Mouse (Mus musculus): ENCODE data around the gene Themis3. TPM values are rescaled to one million over a fixed set of nuclear protein-coding genes. Genes with fewer than 3 reads are reported as not detected.

Gene Themis3
- not detected in 2 replicates for polyA plus RNA-seq (2014; fragmentation: Nextera tagmentation; extraction: Ambion mirVana)

DNA sequence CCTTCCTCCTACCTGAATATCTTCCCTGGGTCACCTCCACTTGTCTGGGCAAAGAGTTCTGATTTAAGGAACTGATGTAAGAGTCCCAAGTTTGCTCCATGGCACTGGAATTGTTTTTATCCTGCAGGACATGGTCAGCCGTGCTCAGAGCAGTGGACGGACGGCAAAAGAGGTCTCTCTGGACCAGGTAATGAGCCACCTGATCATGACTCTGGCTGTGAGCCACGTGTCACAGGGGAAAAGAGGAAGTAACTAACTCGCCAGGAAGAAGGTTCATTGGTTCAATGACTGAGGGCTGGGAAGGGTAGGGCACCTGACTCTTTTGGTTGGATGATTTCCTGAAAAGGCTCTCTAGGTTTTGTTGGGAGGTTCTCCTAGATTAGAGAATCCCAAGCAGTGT is at the start of gene Themis3:
TSS of gene Themis3 (minus strand) at position 187 of the 400 bp plus-strand sequence.
- H3K4me2 ChIP-seq (replicated peaks), result no peak within 1 kb of the TSS
- ATAC-seq (ENCODE audit: low FRiP score) (no peak), DNase-seq (ENCODE audit: low spot score) (no peak)
- H3K27ac ChIP-seq, result no peak within 1 kb of the TSS
- H3K36me3 ChIP-seq (replicated peaks; ENCODE audit: control insufficient read depth, insufficient read depth), result no peaks in the 10 kb centered on the region
- no peaks in the 10 kb centered on the region for H3K27me3 ChIP-seq (ENCODE audit: control insufficient read depth, insufficient read depth, low read length)
- no peaks in the 10 kb centered on the region for H3K9me3 ChIP-seq (ENCODE audit: control insufficient read depth, low read length)
- no peaks in the 10 kb centered on the region for H3K4me1 ChIP-seq (replicated peaks; ENCODE audit: control insufficient read depth, insufficient read depth, low read length)
- no peak within 1 kb of the TSS for H3K4me3 ChIP-seq (replicated peaks; ENCODE audit: low read length)
- H3K9ac ChIP-seq, result no peak within 1 kb of the TSS
- WGBS, result 87% methylated on average over 5 of the region's 5 CpGs

DNA sequence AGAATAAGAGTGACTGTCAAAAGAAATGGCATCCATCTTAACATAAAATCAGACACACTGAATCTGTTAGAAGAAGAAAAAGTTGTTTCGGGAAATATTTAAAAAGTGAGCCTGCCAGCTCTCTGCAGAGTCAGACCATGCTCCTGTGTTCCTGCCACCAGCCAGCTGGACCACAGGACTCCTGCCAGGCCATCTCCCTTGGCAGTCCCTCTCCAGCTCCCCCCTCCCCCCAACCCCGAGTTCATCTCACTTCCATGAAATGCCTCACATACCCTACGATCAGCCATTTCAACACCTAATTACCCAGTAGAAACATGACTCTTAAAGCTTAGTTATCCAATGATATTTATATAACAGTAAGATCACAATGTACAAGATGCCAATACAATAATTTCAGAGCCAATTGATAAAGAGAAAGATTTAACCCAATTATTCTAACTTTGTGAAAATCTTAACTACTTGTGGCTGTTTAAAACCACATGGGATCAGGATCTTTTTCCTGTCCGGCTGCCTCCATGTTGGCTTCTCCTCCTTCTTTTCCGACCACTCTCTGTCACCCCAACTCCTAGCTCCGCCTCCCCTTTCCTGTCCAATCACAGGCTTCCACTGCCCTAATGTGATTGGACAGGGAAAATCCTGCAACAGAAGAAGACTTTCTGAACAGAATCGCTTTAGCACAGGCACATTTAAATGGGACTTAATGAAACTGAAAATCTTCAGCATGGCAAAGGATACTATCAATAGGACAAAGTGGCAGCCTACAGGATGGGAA is 43.7 kb upstream of the Themis3 start:
- 83% methylated on average over 7 of the region's 7 CpGs for WGBS
- H3K4me2 ChIP-seq (replicated peaks), result no peak overlapping the region
- ATAC-seq (ENCODE audit: low FRiP score) (no peak), DNase-seq (ENCODE audit: low spot score) (no peak)
- no peak overlapping the region for H3K4me3 ChIP-seq (replicated peaks; ENCODE audit: low read length)
- H3K4me1 ChIP-seq (replicated peaks; ENCODE audit: control insufficient read depth, insufficient read depth, low read length), result no peaks in the 10 kb centered on the region
- no peaks in the 10 kb centered on the region for H3K36me3 ChIP-seq (replicated peaks; ENCODE audit: control insufficient read depth, insufficient read depth)
- H3K27ac ChIP-seq, result no peak overlapping the region
- no peaks in the 10 kb centered on the region for H3K9me3 ChIP-seq (ENCODE audit: control insufficient read depth, low read length)
- H3K9ac ChIP-seq, result no peak overlapping the region
- no peaks in the 10 kb centered on the region for H3K27me3 ChIP-seq (ENCODE audit: control insufficient read depth, insufficient read depth, low read length)

DNA sequence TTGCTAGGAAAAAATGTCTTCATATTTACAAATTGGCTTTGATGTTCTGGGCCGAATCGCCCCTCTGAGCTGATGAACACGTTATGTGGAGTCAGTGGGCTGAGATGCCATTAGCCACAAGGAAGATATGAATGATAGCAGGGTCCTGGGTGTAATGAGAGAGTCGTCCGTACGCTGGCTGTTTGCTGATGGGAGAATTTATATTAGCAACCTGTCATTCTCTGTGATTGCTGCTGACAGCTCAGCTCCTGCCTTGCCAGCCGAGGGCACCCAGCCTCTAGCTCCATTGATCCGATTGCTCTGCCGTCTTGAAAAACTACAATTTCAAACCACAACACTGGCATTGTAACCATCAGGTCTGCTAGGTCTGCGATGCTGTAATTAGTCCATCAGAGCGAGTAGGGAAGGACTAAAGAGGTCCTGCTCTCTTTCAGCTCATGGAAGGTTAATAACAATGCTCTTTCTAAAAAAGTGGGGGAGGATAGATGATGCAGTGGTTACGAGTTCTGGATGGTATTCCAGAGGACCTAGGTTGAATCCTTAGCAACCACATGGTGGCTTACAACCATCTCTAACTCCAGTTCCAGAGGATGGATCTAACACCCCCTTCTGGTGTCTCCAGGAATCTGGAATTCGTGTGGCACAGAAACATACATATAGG is 25.7 kb upstream of the Themis3 start:
- Histone ChIP-seq H3K27ac (no peak overlapping the region), H3K36me3 (replicated peaks; ENCODE audit: control insufficient read depth, insufficient read depth) (no peaks in the 10 kb centered on the region), H3K4me3 (replicated peaks; ENCODE audit: low read length) (no peak overlapping the region), H3K4me1 (replicated peaks; ENCODE audit: control insufficient read depth, insufficient read depth, low read length) (0 out of 2 replicates have a peak, but pooled peaks cover 4% of the 10 kb centered on the region), H3K9me3 (ENCODE audit: control insufficient read depth, low read length) (no peaks in the 10 kb centered on the region), H3K27me3 (ENCODE audit: control insufficient read depth, insufficient read depth, low read length) (no peaks in the 10 kb centered on the region), H3K4me2 (replicated peaks) (no peak overlapping the region), H3K9ac (no peak overlapping the region)
- ATAC-seq (ENCODE audit: low FRiP score) (0 out of 2 replicates have a peak, but pooled peaks have one; percentile 34), DNase-seq (ENCODE audit: low spot score) (peak; percentile 31)
- WGBS, result 52% methylated on average over 13 of the region's 13 CpGs

DNA sequence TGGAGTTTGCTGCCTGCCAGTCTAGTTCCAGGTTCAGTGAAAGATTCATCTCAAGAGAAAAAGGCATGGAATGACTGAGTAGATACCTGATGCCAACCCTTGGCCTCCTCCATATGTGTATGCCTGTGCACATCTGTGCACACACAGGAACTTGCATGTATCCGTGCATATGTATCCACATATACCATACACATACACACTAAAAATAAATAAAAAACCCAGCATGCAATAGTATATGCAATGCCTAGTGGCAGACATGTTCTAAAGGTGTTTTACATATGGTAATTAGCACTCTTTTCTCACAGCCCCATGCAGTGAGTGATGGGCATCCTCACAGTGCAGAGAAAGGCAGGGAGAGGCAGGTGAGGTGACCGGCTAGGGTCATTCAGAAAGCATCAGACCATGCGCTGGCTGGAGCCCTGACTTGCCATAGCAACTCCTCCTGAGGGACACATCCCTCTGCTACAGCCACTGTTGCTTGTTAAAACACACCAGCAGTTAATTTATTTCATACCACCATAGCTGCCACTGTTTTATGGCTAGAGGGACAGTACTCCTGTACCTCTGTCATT is 24.9 kb upstream of the Themis3 start:
- ATAC-seq (ENCODE audit: low FRiP score) (no peak), DNase-seq (ENCODE audit: low spot score) (no peak)
- H3K27me3 ChIP-seq (ENCODE audit: control insufficient read depth, insufficient read depth, low read length), result no peaks in the 10 kb centered on the region
- 61% methylated on average over 3 of the region's 3 CpGs for WGBS
- H3K4me3 ChIP-seq (replicated peaks; ENCODE audit: low read length), result no peak overlapping the region
- H3K4me2 ChIP-seq (replicated peaks), result no peak overlapping the region
- no peak overlapping the region for H3K9ac ChIP-seq
- 0 out of 2 replicates have a peak, but pooled peaks cover 4% of the 10 kb centered on the region for H3K4me1 ChIP-seq (replicated peaks; ENCODE audit: control insufficient read depth, insufficient read depth, low read length)
- H3K9me3 ChIP-seq (ENCODE audit: control insufficient read depth, low read length), result no peaks in the 10 kb centered on the region
- H3K36me3 ChIP-seq (replicated peaks; ENCODE audit: control insufficient read depth, insufficient read depth), result no peaks in the 10 kb centered on the region
- no peak overlapping the region for H3K27ac ChIP-seq

DNA sequence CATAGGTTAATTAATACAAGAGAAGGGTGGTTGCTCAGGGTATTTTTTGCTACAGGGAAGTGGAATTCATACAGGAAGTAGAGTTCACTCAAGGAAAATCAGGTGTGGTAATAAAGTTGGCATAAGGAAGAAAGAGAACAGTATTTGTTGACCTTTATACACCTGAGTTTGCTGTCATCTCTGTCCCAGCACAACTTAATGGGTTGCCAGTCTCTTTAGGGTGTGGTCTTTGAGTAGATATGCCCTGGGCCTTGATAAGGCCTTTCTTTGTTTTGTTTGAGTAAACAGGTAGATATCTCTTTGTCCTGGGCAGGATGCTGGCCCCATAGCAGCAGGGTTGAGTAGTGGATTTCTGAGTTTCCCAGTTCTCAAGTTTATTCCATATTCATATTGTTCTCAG is 15.6 kb upstream of the Themis3 start:
- no peak for ATAC-seq (ENCODE audit: low FRiP score)

GRCm38 (mm10) chr17:66604931-66605330 is 10.5 kb upstream of the Themis3 start:
- 81% methylated on average over 5 of the region's 5 CpGs for WGBS
- H3K4me3 ChIP-seq (replicated peaks; ENCODE audit: low read length), result no peak overlapping the region
- H3K9ac ChIP-seq, result no peak overlapping the region
- DNase-seq (ENCODE audit: low spot score) (no peak), ATAC-seq (ENCODE audit: low FRiP score) (no peak)
- no peaks in the 10 kb centered on the region for H3K27me3 ChIP-seq (ENCODE audit: control insufficient read depth, insufficient read depth, low read length)
- H3K4me1 ChIP-seq (replicated peaks; ENCODE audit: control insufficient read depth, insufficient read depth, low read length), result no peaks in the 10 kb centered on the region
- no peaks in the 10 kb centered on the region for H3K36me3 ChIP-seq (replicated peaks; ENCODE audit: control insufficient read depth, insufficient read depth)
- no peak overlapping the region for H3K27ac ChIP-seq
- no peaks in the 10 kb centered on the region for H3K9me3 ChIP-seq (ENCODE audit: control insufficient read depth, low read length)
- H3K4me2 ChIP-seq (replicated peaks), result no peak overlapping the region

More for the DNA sequence above, 15.6 kb upstream of the Themis3 start:
- H3K36me3 ChIP-seq (replicated peaks; ENCODE audit: control insufficient read depth, insufficient read depth), result no peaks in the 10 kb centered on the region
- no peak for DNase-seq (ENCODE audit: low spot score)
- H3K27me3 ChIP-seq (ENCODE audit: control insufficient read depth, insufficient read depth, low read length), result no peaks in the 10 kb centered on the region
- no peak overlapping the region for H3K9ac ChIP-seq
- no peak overlapping the region for H3K4me2 ChIP-seq (replicated peaks)
- H3K4me1 ChIP-seq (replicated peaks; ENCODE audit: control insufficient read depth, insufficient read depth, low read length), result no peaks in the 10 kb centered on the region
- H3K27ac ChIP-seq, result no peak overlapping the region
- H3K4me3 ChIP-seq (replicated peaks; ENCODE audit: low read length), result no peak overlapping the region
- H3K9me3 ChIP-seq (ENCODE audit: control insufficient read depth, low read length), result no peaks in the 10 kb centered on the region

DNA sequence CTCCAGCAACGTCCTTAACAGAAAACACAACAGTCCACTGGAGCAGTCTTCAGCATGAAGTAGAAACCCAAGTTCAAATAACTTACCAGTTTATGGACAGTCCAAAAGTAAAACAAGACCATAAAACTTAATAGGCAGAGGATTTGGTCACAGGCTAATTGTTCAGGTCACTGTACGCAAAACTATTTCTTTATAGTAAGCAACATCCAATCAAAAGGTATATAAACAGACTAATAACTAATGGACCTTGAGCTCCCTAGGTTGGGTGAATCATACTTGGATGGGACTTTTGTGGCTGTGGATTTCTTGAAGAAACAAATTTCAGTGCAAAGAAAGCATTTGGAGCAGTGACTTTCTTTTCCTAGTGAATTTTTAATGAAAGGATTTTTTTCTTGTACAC is 6.8 kb upstream of the Themis3 start:
- Histone ChIP-seq H3K4me1 (replicated peaks; ENCODE audit: control insufficient read depth, insufficient read depth, low read length) (no peaks in the 10 kb centered on the region), H3K9me3 (ENCODE audit: control insufficient read depth, low read length) (no peaks in the 10 kb centered on the region), H3K36me3 (replicated peaks; ENCODE audit: control insufficient read depth, insufficient read depth) (no peaks in the 10 kb centered on the region), H3K9ac (no peak overlapping the region), H3K4me3 (replicated peaks; ENCODE audit: low read length) (no peak overlapping the region), H3K27ac (no peak overlapping the region), H3K27me3 (ENCODE audit: control insufficient read depth, insufficient read depth, low read length) (no peaks in the 10 kb centered on the region), H3K4me2 (replicated peaks) (no peak overlapping the region)
- 91% methylated on average over 2 of the region's 2 CpGs for WGBS
- no peak for DNase-seq (ENCODE audit: low spot score)
- ATAC-seq (ENCODE audit: low FRiP score), result no peak

DNA sequence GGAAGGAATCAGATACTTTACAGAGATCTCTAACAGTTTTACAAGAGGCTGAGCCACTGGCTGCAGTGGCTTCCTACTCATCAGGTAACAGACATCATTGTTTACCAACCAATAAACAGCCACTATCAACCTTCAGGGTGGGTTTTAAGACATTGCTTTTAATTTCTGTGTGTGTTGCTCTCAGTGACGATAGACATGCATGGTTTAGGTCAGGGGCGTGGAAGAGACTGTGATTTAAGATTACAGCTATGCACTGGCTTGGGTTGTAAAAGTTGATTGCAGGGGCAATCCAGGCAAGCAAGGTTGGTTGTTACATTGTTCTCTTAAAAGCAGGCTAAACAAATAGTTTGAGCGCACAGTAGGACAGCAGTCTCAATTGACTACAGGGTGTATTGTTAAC is 1.4 kb upstream of the Themis3 start:
- WGBS, result 86% methylated on average over 3 of the region's 3 CpGs
- H3K9ac ChIP-seq, result no peak overlapping the region
- H3K9me3 ChIP-seq (ENCODE audit: control insufficient read depth, low read length), result no peaks in the 10 kb centered on the region
- no peaks in the 10 kb centered on the region for H3K4me1 ChIP-seq (replicated peaks; ENCODE audit: control insufficient read depth, insufficient read depth, low read length)
- H3K4me3 ChIP-seq (replicated peaks; ENCODE audit: low read length), result no peak overlapping the region
- H3K36me3 ChIP-seq (replicated peaks; ENCODE audit: control insufficient read depth, insufficient read depth), result no peaks in the 10 kb centered on the region
- no peak for DNase-seq (ENCODE audit: low spot score)
- H3K27ac ChIP-seq, result no peak overlapping the region
- no peaks in the 10 kb centered on the region for H3K27me3 ChIP-seq (ENCODE audit: control insufficient read depth, insufficient read depth, low read length)
- H3K4me2 ChIP-seq (replicated peaks), result no peak overlapping the region
- ATAC-seq (ENCODE audit: low FRiP score), result no peak

- no peak overlapping the region for H3K4me3 ChIP-seq (replicated peaks; ENCODE audit: low read length)
- H3K4me2 ChIP-seq (replicated peaks), result no peak overlapping the region
- no peaks in the 10 kb centered on the region for H3K4me1 ChIP-seq (replicated peaks; ENCODE audit: control insufficient read depth, insufficient read depth, low read length)
- no peaks in the 10 kb centered on the region for H3K27me3 ChIP-seq (ENCODE audit: control insufficient read depth, insufficient read depth, low read length)
- no peaks in the 10 kb centered on the region for H3K36me3 ChIP-seq (replicated peaks; ENCODE audit: control insufficient read depth, insufficient read depth)
- DNase-seq (ENCODE audit: low spot score) (no peak), ATAC-seq (ENCODE audit: low FRiP score) (no peak)
- H3K27ac ChIP-seq, result no peak overlapping the region
- H3K9ac ChIP-seq, result no peak overlapping the region
- H3K9me3 ChIP-seq (ENCODE audit: control insufficient read depth, low read length), result no peaks in the 10 kb centered on the region
Observed at GRCm38 (mm10) chr17:66595256-66595655, 835 bp upstream of the Themis3 start.

All from hindbrain, embryonic 14.5 days (tissue).